Mouse (Mus musculus) 3134 (cell line): Measurements from ENCODE around the gene Zfp62.
A peak's percentile ranks its signal among the peaks of the same experiment; 100 is the strongest.
"Not testable (repeated sequence)": the region's sequence is repeated elsewhere in the genome, so short reads cannot be mapped to it uniquely, and the experiment has no call there.

Source experiments
- DNase-seq: peaks from one replicate; pipeline ENCODE4 v3.0.0-alpha.2; 2011; ENCODE audit warnings: low spot score; ENCODE audit not compliant: insufficient read length; ENCODE audit errors: extremely low read depth

Zfp62 gene

DNA sequence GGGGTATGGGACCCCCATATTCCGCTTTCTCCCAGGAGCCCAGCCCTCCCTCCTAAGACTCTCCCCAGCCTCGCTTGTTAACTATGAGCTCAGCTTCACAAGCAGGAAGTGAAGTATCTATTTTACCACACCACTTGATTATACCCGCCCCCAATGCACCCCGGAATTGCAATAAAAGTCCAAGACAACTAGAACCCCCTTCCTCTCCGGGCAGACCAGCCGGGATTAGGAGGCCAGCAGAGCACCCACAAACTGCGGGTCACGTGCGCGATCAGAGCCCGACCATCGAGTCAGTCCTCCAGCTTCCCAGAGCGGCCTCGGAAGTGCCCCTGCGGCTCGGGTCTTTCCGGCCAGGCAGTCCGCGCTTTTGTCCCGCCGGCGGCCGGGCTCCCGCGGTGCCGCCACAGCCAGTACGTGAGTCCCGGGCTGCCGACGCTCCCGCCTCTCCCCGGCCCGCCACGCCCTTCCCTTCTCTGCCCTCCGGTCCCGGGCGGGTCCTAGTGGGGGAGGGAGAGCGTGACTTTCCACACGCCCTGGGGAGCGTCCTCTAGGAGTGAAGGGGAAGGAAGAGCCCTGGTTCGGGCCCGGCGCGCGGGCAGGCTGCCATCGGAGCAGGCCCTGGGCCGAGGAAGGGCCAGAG lies at the start of gene Zfp62:
Gene Zfp62, plus strand, starts transcription at position 164 of the 640 bp plus-strand sequence.
- peak; percentile 98 for DNase-seq

DNA sequence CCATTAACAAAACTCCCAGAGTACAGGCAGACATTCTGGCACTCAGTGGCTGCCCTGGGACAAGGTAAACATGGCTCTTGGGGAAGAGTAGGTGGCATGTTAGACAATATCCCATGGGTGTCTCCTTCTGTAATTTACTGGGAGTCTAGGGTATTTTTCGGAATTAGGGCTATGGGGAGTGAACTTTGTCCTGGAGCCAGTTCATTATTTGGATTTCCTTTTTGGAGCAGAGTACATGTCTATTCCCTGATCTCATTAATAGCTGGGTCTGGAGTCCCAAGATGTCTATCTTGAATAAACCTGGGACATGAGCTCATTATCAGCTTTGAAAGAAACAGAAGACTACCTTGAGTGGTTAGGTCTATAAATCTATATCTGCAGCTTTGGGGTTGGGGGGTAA lies 49.0 kb upstream of the Zfp62 start, which contains the start of gene Olfr1394:
Gene Olfr1394, plus strand, starts transcription at position 301 of the 400 bp plus-strand sequence.
- DNase-seq, result no peak

DNA sequence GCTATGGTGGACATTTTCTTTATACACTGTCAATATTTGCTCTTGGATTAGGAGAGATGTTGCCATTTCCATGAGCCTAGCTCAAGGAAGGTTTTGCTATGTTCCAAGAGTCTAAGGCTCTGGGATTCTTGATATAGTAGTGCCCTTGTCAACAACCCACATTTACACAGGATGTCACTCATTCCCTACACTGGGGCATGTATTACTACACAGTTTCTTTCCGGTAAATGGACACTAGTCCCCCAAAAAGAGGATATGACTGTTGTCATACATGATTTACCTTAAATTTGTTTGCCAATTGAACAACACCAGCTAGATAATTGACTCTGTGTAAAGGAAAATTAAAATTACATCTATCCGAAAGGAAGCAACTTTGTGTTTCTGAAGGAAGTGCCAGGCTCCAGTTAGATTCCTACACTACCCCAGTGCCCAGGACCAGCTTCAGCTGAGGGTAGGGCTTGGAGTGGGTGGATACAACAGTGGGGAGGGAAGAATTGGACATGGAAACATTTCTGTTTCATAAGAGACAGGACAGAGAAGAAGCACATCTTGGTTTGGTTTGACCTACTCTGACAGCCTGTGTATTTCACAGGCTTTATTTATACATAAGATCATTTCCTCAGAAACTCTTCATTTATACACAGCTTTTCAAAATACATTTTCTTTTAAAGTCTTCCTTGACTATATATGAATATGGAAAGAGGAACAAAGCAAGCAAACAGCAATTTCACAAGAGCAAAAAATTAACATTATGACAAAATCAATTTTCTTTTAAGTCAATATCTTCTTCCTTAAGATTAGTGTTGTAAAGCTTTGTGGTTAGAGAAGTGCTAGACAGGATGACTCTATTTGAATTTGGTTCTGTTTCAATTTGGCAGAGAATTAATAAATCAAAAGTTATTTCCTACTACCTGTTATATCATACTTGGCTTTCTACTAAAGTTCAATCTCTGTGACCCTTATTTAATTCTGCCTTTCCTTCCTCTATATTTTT lies 46.0 kb upstream of the Zfp62 start:
- DNase-seq, result no peak

DNA sequence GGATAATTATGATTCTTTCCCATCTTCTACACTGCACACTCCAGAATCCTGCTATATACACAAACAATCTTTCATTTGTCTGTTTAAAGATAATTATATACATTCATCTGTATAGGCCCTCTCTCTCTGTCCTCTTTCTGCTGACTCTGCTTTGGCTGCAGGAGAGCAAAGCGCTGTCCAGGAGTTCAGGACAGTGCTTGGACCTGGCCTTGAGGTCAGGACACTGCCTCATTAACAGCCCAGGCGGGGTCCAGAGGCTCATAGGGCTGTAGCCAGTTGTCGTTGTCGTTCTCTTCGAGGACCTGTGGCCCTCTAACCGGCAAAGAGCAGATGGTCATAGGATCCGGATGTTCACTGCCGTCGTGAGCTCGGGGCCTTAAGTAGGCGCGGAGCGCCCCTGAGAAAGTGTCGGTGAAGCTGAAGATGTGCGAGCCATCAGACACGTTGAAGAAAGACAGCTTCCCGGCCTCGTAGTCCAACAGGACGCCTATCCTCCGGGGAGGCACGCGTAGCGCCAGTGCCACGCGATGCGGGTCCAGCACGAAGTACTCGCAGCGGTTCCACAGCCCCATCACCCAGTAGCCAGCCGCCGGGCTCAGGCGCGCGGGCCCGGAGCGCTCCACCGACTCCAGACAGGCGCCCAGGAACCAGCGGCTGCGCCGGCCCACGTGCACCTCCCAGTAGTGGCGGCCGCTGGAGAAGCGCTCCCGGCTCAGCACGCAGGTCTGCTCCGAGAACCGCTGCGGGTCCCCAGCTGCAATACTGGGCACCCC lies 34.1 kb upstream of the Zfp62 start:
- no peak for DNase-seq

DNA sequence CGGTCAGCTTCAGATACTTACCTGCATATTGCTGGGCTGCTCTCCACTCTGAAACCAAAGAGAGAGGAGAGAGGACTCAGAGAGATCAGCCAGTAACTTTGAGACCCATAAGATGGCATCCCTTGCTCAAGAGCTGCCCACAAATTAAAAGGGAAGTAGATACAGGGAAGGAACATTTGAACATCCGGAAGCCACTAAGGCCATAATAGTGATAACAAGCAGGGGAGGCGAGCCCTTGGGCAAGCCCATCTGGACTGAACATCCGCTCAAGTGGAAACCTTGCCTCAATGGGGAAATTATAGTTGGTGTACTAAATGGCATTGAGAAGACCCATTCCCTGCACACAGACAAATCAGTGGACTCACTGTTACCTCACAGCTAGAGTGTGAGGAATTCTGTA lies 32.5 kb upstream of the Zfp62 start:
- no peak for DNase-seq

DNA sequence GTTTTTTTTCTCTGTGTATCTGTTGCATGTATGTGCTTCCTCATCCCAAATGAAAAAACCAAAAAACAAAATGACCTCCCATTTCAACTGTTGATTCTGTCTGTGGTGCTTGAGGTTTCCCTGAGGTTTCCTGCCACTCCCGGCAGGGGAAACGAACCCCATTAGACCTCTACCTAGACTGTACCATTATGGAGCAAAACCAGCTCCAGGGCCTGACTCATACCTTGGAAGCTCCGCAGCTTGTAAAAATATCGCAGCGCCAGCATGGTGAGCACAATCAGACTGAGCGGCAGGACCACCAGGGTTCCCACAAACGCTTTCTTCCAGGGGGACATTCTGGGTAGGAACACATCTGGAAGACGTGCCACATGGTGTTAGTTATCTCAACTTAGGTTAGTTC lies 27.7 kb upstream of the Zfp62 start:
- no peak for DNase-seq

DNA sequence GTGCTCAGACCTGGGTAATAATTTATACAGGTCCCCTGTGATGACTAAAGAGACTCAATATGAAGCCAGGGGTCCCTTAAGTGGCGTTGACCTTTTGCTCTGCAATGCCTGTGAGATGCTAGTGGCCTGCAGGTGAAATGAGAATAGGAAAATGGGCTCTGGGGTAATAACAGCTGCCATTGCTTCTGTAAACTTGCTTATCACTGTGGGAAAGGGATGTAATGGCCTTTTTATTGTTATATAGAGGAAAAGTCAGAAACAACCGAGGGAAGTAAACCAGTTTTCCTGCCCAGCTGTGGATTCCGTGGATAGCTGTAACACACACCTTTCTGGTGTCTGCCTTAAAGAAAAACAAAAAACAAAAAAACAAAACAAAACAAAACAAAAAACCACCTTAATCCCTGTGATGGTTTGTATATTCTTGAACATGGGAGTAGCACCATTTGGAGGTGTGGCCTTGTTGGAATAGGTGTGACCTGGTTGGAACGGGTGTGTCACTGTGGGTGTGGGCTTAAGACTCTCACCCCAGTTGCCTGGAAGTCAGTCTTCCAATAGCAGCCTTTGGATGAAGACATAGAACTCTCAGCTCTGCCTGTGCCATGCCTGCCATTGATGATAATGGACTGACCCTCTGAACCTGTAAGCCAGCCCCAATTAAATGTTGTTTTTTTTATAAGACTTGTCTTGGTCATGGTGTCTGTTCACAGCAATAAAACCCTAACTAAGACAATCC lies 26.9 kb upstream of the Zfp62 start:
- DNase-seq, result not testable (repeated sequence)

DNA sequence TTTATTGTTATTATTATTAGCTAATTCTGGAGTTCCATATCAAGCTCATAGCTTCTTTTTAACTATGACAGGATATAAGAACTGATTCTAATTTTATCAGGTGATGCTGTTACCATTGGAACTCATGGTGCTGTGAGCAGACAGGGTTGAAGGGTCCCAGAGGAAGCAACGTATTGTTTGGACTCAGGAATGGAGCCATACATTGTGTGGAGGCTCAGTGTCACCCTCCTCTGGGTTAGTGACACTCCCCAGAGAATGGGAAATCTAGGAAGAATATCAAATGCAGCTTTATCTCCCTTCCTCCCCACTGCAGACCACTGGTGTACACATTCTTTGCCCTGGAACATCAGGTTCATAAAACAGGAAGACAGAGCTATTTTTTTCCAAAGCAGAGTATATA lies 19.9 kb upstream of the Zfp62 start:
- DNase-seq, result no peak

DNA sequence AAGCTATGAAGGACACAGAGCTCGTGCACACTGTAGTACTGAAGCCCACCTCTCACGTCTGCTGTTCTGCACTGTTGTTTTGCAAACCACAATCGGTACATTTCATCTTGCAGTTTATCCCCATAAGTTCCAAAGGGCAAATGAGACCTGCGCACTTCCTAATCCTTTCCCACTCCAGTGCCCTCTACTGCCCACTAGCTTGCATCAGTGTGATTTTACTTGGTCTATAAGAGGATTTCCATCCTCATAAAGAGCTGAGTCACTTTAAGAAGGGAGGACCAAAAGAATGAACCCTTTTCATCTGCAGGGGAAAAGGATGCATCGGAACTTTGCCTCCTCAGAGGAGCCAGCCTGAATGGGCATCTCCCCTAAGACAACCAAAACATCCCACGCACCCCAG lies 16.6 kb upstream of the Zfp62 start:
- no peak for DNase-seq

DNA sequence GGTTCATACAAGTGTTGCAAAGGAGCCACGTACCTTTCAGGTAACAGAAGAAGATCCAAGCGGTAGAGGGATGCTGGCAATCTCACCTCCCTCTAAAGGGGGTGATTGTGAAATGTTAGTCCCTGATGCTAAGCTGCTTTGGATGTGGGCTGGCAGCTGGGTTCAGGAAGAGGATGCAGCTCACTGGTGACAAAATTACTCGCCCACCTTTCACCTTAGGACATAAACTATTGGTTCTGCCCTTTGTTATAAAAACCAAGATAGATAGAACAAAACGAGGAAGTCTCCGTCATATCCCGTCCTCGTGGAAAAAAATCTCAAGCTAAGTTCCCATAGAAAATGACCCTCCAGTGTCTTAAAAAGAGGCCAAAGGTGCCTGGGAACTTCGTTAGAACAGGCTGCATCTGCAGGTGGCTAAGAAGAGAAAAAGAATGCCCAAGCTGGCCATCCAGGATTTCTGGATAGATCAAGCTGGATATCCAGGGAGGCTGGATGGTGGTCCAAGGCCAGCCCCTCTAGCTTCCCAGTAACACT lies 16.1 kb upstream of the Zfp62 start, which contains the start of gene Btnl9:
Gene Btnl9, minus strand, starts transcription at position 205 of the 534 bp plus-strand sequence.
- no peak for DNase-seq

DNA sequence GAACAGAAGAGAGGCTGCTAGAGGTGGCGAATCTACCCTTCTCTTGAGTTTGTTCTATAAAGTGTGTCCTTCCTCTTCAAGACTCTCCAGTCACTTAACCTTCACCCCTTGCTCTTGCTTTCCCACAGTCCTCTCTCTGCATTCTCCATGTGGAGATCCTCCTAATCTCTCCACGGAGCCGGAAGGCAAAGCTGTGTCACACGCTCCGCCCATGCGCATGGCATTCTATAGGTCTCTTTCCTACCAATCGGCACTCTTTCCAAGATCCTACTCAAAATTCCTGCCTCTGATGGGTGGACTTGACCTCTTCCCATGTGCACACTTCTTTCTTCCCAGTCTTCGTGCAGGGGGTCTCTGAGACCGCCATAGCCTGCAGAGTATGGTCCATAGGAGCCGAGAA lies 15.4 kb upstream of the Zfp62 start:
- no peak for DNase-seq

DNA sequence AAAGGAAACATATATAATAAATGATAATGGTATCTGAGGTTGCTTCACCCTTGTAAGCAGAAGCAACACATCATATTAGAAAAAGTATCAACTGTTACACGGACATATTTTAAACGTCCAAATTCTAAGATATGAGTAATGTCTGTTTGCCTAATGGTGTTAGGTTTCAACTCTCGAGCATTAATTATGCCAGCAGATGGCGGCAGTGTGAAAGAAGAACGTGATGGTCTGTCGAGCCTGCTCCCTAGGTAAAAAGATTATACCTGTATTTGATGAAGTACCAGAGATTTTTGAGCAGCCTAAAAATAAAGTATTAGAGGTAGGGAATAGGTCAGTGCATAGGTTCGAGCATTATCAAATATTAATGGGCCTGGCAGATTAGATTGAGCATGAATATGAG lies 13.4 kb upstream of the Zfp62 start:
- DNase-seq, result no peak

DNA sequence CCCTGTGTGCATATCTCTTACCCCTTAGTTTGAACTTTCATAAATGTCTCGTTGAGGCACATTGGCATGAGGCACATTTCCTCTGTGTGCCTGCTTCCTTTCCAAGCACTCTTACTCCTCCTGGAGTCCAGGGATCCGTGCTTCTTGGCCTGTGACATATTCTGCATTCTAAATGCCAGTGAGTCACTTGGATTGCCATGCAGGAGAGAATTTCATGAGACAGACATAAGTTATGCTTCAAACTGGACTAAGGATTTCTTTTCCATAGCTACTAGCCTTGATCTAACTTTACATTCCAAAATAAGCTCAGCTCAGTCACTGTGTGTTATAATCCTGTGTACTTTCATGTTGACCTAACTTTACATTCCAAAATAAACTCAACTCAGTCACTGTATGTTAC lies 12.0 kb upstream of the Zfp62 start:
- DNase-seq, result no peak

DNA sequence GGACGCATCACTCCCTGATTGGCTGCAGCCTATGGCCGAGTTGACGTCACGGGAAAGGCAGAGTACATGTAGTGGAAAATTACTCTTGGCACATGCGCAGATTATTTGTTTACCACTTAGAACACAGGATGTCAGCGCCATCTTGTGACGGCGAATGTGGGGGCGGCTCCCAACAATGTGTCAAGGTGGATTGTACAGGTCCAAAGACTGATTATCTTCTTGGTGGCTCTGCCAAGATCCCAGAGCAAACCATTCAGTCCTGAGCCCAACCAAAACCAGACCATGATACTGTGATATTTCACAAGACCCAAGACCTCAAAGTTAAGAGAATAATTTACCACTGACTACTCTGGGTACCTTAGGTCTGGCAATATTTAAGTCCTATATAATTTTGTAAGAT lies 8.3 kb upstream of the Zfp62 start:
- not testable (repeated sequence) for DNase-seq

DNA sequence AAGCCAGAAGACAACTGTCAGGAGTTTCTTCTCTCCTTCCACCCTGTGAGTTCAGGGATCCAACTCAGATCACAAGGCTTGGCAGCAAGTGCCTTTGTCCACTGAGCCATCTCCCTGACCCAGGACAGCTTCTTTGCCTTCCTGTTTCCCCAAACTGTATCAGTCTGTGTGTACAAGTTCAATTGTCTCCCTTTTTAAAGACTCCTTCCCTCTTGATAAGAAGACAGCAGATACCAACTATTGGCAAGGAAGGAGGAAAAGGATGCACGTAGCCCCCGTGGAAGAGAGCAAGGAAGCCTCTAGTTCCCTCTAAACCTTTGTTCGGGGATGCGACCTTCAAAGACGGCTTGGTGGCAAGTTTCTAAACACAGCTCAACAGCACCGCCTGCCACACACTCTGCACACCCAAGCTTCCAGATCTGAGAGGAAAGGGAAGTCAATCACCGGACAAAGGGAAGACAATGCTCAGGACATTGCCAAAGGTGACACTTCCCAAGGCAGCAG lies 7.2 kb upstream of the Zfp62 start:
- DNase-seq, result no peak

DNA sequence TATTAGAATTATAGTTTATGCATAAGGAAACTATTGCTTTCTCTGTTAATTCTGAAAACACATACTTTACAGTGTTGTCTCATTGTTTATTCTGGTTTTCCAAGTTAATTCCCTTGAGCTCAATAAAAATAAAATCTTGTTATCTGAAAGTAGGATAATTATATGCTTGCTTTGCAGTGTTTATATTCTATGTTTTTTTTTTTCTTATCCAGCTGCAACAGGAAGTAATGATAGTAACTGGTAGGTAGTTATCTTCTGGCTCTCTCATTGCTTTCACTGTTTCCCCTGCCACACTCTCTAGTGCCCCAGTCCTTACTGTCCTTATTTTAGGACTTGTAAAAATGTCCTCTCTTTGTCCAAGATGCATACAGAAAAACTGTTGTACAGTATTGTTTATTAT lies 2.4 kb upstream of the Zfp62 start:
- DNase-seq, result no peak

DNA sequence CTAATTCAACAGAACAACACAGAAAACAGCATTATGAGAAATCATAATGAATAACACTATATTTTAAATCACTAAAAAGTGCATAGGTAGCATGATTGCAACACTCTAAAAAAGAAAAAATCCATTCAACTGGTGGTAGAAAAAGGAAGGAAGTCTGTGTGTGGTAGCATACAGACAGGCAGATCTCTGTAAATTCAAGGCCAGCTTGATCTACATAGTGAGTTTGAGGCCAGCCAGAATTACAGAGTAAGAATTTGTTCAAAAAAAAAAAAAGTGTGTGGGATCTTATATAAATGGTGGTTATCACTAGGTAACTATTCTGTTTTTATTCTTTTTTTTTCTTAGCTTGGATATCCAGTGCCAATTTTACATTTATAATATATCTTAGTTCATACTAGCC lies 1.9 kb upstream of the Zfp62 start:
- no peak for DNase-seq

DNA sequence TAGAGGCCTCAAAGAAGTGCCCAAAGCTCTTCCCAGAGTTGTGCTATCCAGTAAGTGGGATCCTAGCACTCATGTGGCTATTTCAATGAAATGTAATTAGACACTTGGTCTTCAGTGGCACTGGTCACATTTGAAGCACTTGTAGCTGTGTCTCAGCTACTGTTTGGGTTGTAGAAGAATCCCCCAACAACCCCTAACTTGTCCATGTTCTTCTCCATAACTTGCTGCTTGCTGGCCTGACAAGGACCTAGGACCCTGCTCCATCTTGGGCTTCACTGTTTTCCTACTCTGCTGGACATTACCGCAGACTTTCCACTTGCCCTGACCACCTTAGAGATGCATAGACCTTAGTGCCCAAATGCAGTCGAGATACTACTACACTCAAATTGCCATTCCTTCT lies 1.0 kb upstream of the Zfp62 start:
- DNase-seq, result no peak

DNA sequence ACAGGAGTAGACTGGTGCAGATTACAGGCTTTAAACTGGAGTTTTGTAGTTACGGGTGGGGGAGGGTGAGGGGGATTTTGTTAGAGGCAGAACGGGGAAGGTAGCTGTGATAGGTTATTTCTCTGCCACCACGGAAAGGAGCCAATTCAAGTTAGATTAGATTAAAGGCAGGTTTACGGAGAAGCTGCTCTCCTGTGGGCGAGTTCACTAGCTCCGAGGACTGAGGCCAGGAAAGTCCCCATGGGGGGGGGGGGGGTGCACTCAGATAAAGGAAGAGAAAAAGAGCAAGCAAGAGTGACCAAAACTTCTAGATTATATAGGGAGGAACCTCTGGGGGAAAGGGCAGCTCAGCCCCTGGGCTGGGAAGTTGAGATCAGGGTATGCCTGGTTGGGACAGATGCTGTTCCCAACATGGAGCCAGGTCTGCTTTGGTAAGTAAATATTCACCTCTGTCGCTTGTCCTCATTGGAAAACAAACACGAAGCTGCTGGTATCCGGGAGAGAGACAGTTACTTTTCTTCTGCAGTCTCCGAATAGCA lies 500 bp upstream of the Zfp62 start:
- DNase-seq, result no peak
